9 mouse cellular contexts compared by ENCODE assay signal in the genomic region with DNA sequence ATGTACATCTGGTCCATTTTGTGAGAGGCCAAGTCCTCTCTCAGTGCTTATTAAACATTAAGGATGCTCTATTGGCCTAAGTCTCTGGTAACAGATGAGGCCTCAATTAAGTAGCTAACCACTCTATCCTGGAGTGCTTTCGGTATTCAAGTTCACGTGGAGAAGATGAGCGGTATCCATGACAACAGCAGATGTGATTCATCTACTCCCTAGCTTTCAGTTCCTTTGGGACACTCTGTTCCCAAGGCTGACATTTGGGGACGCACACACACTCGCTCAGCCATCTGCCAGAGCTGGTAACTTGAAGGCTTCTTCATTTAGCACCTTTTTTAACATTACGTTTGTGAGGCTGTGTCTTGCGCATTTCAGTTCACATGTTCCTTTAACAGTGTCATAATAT. TPM values are rescaled to one million over a fixed set of nuclear protein-coding genes. Genes with fewer than 3 reads are reported as not detected.
DNase-seq lines count a peak whose midpoint lies in the region.
"Had no signal": no experiment of that assay in that cellular context is flagged by ENCODE, and none has a peak within 500 bp of the region (broad histone marks: within the 10 kb centered on the region; RNA-seq: fewer than 3 reads in every experiment).

No protein-coding gene starts in this region.

- DNase-seq in cerebellum, adult 9-10 months, result peak; percentile 35
- no peak for DNase-seq in cerebellum, adult 8-10 months
- DNase-seq in frontal cortex, adult 2 months (ENCODE audit: extremely low spot score in 1 of 2, low spot score in 1 of 2), result peak; percentile 91 to 93
- peak; percentile 79 for DNase-seq in left cerebral cortex, adult 11 months (ENCODE audit: low spot score)
- DNase-seq in right cerebral cortex, adult 18-20 months, result peak; percentile 93
- DNase-seq in kidney, postnatal 10 days, result no peak
- no peak for DNase-seq in thymus, postnatal 14 days
- DNase-seq in adipocyte (ENCODE audit: low spot score), result no peak
- DNase-seq: liver had no signal

RNA-seq across cellular contexts. Expression of gene Wdfy3, which starts 40.3 kb away (rescaled TPM):
- polyA plus RNA-seq in frontal cortex, adult 2 months (2012; rRNA removed), result 44.3 and 50.3 TPM in 2 replicates

Comparison
In these comparisons a context has a peak if more than half of its experiments do, and no peak if none do; other contexts are left out.
1. DNase-seq: peak in cerebellum, adult 9-10 months (single experiment), frontal cortex, adult 2 months (2 of 2), left cerebral cortex, adult 11 months (single experiment) and right cerebral cortex, adult 18-20 months (single experiment); none in cerebellum, adult 8-10 months (single experiment), kidney, postnatal 10 days (single experiment), thymus, postnatal 14 days (single experiment) and adipocyte (single experiment).